16 mouse cellular contexts compared by ENCODE assay signal in the genomic region with DNA sequence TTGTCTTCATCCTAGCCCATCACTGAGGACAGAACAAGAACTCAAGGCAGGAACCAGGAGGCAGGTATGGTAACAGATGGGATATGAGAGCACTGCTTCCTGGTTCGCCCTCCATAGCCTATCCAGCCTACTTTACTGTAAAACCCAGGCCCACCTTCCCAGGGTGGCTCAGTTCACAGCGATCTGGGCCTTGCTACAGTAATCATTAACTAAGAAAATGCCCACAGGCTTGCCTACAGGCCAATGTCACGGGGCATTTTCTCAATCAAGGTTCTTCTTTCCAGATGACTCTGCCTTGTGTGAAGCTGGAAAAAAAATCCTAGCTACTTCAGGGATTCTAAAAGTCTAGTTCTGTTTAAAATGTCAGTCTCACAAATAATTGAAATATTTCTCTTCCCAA.
"Had no signal": no experiment of that assay in that cellular context is flagged by ENCODE, and none has a peak within 500 bp of the region (broad histone marks: within the 10 kb centered on the region; RNA-seq: fewer than 3 reads in every experiment).

No protein-coding gene starts in this region.

- H3K36me3 ChIP-seq: intestine, embryonic 15.5 days; limb, embryonic 12.5 days; limb, embryonic 15.5 days; liver, embryonic 13.5 days; midbrain, embryonic 12.5 days had no signal

- ATAC-seq: hindbrain, embryonic 16.5 days; intestine, embryonic 15.5 days; midbrain, embryonic 16.5 days had no signal

- H3K4me3 ChIP-seq: intestine, embryonic 15.5 days; left cerebral cortex, adult 2 months; limb, embryonic 12.5 days; limb, embryonic 15.5 days; liver, embryonic 13.5 days; midbrain, embryonic 12.5 days; myocyte had no signal

- H3K9me3 ChIP-seq: intestine, embryonic 15.5 days; limb, embryonic 12.5 days; limb, embryonic 15.5 days; liver, embryonic 13.5 days; midbrain, embryonic 12.5 days had no signal

- DNase-seq: layer of hippocampus, postnatal 36 days; left cerebral cortex, postnatal 4 days; liver, embryonic 13.5 days; lung, adult 2 months; lung, postnatal 14 days; lung, postnatal 4 days; thymus, adult 18-20 months; thymus, postnatal 36 days had no signal

- H3K4me2 ChIP-seq: intestine, embryonic 15.5 days; limb, embryonic 12.5 days; limb, embryonic 15.5 days; liver, embryonic 13.5 days; midbrain, embryonic 12.5 days had no signal

- H3K9ac ChIP-seq: intestine, embryonic 15.5 days; limb, embryonic 12.5 days; limb, embryonic 15.5 days; liver, embryonic 13.5 days; midbrain, embryonic 12.5 days had no signal

- H3K27me3 ChIP-seq: intestine, embryonic 15.5 days; limb, embryonic 15.5 days; liver, embryonic 13.5 days had no signal

- H3K27ac ChIP-seq: intestine, embryonic 15.5 days; left cerebral cortex, adult 2 months; limb, embryonic 12.5 days; limb, embryonic 15.5 days; liver, embryonic 13.5 days; midbrain, embryonic 12.5 days had no signal
